Mouse (Mus musculus): ENCODE data around the gene Flt3. TPM values are rescaled to one million over a fixed set of nuclear protein-coding genes. Genes with fewer than 3 reads are reported as not detected.

The Flt3 gene
- total RNA-seq, 2 experiments from 2014 or later, result 0.08 to 0.10 TPM

DNA sequence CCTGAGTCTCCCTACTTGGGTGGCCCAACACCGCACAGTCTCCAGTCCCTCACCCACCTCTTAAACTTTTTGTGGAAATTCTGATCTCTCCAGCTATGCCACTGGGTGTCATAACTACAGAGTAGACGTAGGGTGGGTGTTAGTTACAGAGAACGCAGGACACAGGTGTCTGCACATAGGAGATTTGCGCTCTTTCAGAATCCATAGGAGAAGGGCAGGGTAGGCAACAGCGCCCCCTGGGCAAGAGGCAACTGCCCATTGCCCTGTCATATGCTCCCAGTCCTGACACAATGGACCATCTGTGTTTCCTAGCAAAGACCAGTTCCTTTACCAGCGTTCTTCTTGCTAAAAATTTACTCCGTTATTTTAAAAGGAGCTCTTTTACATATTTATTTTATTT, 82.3 kb downstream of the Flt3 start:
- no peak for DNase-seq (ENCODE audit: low spot score)
- intact Hi-C loops (cut with DNase I), result loop anchor here (2.0 to 10.0 kb wide), 6 partner anchors 91 to 643 kb away; no protein-coding TSS in a partner anchor

DNA sequence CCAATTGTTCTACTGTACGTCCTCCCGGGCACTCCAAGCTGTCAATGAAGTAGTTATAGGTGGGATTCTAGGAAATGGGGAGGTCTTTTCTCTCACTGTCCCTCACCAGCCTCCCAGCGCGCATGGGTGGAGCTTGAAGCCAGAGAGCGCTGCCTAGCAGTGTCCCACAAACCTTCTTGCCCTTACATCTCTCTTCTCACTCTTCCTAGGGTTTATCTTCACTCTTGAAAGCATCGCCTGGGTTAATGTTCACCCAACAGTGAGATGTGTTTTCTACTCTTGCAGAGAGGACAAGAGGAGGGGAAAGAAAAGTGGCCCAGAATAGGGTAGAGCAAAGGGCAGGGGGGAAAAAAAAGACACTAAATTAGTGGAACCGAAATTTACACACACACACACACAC, 83.0 kb downstream of the Flt3 start:
- intact Hi-C loops (cut with DNase I), result loop anchor here (5.0 to 10.0 kb wide), 3 partner anchors 90 to 643 kb away; no protein-coding TSS in a partner anchor

DNA sequence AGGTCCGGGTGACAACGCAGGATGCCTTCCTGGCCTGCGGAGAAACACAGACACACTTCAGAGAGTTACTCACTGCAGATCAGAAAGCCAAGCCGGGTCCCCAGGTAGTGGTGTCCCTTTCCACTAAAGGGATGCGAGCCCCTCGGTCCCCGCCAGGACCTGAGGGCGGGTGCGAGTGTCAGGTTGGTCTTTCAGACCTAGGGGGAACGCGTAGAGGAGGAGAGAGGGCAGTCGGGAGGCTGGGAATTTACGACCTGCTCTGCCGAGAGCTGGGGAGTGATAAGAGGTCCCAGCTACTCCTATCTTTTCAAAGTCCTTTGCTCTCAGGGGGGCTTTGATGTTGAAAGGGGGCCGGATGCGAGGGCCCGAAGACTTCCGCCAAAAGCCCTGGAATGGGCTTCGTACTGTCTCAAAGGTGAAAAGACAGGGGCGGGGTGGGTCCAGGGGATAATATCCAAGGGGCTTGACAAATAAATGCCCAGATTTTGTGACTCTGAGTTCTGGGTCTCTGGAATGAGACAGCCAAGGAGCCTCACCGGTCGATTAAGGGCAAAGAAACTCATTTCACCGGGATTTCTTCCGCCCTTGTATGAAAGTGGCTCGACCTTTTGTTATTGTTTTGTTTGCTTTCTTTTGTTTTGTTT, 84.7 kb downstream of the Flt3 start:
- intact Hi-C loops (cut with DNase I), result loop anchor here (5.0 to 10.0 kb wide), 3 partner anchors 88 to 641 kb away; no protein-coding TSS in a partner anchor
- no peak for DNase-seq (ENCODE audit: low spot score)

More for the DNA sequence above, 83.0 kb downstream of the Flt3 start:
- DNase-seq (ENCODE audit: low spot score), result no peak

DNA sequence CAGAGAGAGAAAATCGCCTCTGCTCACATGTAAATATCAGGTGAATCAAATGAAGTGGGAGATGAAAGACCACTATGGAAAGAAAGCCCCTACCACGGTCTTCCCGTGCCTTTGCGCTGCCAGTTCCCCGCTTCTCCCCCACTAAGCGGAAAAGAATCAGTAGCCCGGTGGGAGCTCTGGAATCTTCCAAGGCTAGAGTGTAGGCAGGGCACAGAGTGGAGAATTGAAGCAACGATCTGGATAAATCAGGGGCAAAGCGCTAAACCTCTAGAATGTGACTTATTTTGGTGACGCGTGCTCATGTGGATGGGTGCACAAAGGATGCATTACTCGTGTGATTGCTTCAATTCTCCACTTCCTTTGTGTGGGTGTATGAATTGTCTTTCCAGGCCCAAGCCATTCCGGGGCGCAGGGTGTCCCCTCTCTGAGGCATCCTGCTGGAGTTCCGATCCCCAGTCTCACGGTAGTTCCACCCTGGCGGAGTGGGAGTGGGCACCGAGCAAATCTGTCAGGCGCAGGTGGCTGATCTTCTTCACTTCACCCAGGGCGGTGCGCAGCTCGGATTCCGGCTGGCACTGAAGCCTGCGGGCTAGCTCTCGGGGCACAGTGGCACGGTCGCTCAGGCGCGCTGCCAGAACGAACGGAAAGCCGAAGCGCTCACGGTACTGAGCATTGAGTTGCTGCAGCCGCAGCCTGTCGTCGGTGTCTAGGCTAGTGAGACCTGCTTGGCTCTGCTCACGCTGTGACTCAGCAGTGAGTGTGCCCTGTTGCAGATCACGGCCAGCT, 85.5 kb downstream of the Flt3 start:
- DNase-seq (ENCODE audit: low spot score), result no peak
- intact Hi-C loops (cut with DNase I), result loop anchor here (5.0 to 10.0 kb wide), 3 partner anchors 88 to 640 kb away; no protein-coding TSS in a partner anchor

DNA sequence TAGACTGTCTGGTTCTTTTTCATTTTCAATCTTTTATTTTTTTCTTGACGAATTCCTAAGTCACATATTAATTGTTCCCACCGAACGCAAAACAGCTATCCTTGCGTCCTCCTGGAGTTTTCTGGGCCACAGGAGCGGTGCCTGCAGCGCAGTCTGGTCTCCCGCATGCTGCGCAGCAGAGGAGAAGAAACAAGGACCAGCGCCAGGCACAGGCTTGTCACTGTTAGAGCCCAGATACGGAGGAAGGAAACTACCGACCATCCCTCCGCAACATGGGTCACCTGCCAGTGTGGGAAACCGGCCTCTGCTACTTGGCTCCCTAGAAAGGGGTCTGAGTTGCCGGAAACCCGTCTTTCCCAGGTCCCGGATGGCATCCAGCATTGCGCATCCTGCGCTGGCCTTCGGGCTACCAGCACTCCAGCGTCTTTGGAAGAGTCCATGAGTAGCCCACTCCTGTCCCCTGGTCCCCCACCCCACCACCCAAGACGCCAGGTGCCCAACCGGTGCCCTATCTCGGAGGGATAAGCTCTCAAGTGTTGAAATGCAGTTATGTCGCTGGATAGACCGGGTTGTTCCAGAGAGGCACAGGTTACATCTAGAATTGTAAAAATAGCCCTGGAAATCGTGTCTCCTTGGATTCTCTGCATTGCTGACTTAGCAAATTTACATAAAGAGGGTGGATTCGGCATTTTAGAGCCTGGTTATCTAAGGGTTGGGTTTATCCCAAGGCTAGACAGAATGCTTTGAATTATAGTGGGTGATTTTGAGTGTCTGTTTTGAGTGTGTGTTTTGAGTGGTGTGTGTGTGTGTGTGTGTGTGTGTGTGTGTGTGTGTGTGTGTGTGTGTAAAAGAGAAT, 87.2 kb downstream of the Flt3 start:
- intact Hi-C loops (cut with DNase I), result loop anchor here (10.0 kb wide), 1 partner anchor 638 kb away; no protein-coding TSS in a partner anchor
- no peak for DNase-seq (ENCODE audit: low spot score)

DNA sequence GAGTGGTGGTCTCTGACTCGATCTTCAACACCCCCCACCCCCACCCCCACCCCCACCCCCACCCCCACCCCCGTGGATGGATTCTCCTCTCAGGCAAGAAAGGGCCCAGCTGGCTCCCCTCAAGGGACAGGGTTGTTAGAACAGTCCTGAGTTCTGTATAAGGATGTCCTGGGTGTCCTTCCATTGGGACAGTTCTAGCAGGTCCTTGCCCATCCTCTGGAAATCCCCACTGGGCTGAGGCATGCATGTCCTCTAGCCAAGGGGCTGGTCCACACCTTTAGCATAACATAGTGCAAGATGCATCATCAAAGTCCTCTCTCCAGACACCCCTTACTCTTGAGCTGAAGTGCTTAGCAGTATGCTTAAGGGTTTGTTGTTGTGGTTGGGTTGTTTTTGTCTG, 90.5 kb downstream of the Flt3 start:
- intact Hi-C loops (cut with DNase I), result loop anchor here (10.0 kb wide), 1 partner anchor 635 kb away; no protein-coding TSS in a partner anchor
- no peak for DNase-seq (ENCODE audit: low spot score)

DNA sequence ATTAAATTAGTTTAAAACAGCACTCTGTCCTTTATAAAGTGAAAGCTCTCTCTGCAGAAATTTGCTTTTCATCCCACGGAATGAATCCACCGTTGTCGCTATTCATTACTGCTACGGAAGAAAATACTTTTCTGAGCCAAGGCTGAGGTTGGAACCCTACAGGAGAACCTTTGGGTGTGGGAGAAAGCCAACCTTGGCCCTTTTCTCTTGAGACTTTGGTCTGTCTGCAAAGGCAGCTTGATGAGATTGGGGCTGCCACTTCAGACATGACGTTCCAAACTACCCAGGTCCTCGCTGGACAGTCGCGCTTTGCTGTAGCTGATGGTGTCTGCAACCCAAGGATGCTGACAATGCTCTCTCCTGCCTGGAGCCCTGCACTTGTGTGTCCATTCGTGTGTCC, 91.8 kb downstream of the Flt3 start:
- intact Hi-C loops (cut with DNase I), result no loop called here
- DNase-seq (ENCODE audit: low spot score), result no peak

DNA sequence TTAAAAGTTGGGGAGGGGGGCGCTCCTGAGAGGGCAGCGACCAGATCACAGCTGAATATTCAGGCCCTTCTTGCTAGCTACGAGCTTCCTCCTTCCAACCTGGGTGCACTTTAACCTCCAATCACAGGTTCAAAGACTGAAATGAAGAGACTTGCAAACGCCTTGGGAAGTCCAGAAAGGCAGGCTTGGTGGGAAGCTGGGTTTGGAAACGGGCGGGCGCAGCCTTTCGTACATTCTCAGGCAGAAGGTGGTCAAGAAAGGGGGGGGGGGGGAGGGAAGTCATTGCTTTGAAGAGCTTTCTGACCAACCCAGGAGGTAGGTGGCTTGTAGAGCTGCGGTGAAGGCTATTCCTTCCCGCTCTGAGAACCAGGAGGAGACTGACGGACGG, 92.9 kb downstream of the Flt3 start:
- intact Hi-C loops (cut with DNase I), result no loop called here
- no peak for DNase-seq (ENCODE audit: low spot score)

DNA sequence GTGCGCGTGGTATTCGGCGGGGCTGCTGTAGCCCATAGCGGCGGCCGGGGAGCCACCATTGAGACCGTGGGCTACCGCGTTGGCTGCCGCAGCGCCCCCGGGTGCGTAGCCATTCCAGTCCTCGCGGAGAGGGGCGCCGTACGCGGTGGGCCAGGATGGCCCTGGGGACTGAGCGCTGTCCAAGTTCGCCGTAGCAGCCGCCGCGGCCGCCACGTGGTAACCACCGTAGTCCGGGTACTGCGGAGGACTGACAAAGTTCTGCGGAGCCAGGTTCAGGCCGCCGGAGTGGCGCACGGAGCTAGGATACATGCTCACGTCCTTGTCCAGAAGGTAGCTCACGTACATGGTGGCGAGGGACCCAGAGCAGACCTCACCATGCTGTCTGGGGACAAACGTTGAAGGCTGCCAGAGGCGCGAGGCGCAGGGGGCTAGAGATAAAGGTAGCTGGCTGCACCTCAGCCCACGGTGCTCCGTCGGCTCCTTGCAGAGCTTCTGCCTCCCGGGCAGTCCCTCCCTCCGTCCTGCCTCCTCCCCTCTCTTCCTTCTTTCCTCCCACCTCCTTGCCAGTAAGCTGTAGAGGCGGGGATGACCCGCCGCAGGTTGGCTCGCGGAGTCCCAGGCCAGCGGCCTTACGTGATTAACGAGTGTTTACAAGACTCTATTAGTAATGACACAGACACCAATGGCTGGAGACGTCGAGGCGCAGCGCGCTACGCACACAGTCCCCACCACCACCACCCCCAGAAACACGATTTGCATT, 93.5 kb downstream of the Flt3 start, which contains the start of gene Cdx2:
TSS of gene Cdx2 (minus strand) at position 633 of the 760 bp plus-strand sequence.
- intact Hi-C loops (cut with DNase I), result no loop called here
- DNase-seq (ENCODE audit: low spot score), result no peak

DNA sequence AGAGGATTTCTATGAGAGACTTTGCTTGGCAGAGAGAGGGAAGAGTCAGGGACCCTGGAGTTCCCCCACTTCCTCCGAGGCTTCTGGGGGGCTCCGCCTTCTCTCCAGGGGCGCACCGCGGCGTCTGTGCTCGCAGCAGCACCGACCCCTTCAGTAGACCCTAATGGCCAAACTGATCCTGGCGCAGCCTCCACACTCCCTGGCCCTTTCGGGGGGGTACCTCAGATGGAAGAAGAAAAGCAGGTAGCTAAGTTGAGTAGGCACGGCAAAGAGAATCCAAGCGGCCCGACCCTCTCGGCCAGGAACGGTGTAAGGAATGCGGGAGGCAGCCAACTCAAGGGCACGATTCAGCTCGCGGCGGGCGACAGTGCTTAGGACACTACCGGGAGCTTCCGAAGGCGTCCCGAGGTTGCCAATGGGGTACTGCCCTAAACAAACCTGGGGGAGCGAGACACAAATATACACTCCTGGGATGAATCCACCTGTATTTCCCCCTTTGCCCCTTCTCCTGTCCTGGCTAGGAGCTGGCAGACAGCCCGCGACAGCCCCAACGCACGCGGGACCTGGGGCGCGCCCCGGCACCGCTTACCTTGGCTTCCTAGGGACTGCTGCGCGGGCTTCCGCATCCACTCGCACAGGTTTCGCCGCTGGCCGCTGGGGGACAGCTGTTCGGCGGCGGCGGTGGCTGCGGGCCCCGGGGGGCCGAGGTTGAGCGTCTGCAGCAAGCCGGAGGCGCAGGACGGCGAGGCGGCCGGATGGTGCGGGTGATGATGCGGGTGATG, 94.2 kb downstream of the Flt3 start:
- intact Hi-C loops (cut with DNase I), result no loop called here
- no peak for DNase-seq (ENCODE audit: low spot score)

DNA sequence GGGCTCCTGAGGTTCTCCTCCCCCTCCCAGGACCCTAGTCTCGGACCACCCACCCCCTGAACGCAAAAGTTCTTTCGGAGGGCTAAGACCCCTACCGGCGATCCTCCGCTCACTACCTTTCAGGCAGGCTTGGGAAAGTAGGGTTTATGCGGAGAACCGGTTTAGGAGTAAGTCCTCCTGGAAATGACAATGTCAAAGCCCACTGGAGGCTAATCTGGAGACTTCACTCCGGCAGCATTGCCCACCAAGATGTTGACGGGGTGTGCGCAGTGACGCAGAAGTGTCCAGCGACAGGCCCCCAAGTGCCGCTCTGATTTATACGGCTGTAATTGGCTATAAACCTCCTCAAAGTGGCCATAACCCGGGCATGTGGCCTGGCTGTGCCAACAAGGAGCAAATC, 95.1 kb downstream of the Flt3 start:
- intact Hi-C loops (cut with DNase I), result no loop called here
- DNase-seq (ENCODE audit: low spot score), result no peak

DNA sequence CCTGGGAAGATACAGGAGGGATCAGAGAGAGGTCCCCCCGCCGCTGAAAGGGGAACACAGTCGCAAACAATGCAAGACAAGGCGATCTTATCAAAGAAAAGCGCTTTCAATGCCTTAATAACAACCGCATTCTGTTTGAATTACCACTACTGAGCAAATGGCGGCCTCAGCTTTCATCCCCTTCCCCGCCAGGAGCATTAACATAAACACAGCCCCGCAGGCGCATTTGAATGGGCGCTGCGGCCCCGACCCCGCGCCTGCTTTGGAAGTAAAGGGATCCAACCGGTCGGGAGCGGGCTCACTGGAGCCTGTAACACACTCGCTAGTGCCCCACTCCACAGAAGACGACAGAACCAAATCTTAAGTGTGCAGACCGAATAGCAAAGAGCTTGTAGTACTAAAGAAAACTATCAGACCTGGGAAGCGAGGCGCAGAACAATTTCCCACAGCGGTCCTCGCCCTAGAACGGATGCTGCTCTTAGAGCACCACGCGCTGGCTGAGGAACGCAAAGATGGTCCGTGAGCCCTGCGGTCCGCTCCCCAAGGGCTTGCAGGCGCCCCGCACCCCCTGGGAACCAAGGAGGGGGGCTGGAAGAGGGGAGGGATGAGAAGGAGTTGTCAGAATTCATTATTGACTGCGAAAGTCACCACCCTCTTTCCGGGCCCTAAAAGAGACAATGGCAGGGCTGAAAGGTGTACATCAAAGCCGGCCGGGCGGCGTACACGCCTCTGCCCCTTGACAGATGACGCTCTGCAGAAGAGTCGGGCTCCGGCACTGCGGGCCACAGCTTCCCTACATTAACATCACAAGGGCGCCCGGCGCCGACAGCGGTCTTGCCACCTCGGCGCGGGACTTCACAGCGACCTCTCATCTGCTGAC, 95.8 kb downstream of the Flt3 start:
- no peak for DNase-seq (ENCODE audit: low spot score)
- intact Hi-C loops (cut with DNase I), result no loop called here

DNA sequence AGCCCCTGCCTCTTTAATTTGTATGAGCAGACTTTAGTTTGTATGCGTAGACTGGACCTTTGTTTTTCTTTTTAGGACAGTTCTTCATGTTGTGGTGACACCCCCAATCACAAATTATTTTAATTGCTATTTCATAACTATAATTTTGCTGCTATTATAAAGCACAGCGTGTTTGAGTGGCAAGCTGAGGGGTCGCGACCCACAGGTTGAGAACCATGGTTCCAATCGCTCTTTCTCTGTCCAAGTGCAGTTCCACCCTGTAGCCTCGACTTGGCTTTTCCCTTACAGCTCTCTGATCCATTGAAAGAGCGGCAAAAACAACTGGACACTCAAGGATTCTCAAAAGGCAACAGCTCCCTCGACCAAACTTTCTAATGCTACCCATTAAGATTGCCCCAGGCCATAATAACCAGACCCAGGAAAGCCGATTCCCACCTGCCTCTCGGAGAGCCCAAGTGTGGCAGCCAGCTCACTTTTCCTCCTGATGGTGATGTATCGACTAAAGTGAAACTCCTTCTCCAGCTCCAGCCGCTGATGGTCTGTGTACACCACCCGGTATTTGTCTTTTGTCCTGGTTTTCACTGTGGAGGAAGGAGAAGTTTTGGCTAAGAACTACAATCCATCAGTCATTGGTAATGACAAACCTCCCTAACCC, 97.4 kb downstream of the Flt3 start:
- intact Hi-C loops (cut with DNase I), result no loop called here
- DNase-seq (ENCODE audit: low spot score), result no peak

DNA sequence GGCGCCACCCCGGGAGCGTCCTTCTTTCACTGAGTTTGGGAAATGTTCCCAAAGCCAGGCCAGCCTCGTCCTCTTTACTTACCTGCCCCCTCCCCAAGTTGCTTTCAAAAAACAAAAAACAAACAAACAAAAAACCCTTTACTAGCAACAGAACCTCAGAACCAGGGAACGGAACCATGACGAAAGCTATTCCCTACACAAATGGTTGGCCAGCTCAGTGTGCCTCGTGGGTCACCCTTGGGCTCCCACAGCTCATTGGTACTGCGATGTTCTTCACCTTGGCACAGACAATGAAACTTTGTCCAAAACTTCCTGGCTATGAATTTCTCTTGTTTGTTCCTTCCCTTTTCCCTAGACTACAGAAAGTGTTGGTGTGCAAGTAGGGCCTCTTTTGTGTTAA, 98.1 kb downstream of the Flt3 start:
- DNase-seq (ENCODE audit: low spot score), result no peak
- intact Hi-C loops (cut with DNase I), result no loop called here

DNA sequence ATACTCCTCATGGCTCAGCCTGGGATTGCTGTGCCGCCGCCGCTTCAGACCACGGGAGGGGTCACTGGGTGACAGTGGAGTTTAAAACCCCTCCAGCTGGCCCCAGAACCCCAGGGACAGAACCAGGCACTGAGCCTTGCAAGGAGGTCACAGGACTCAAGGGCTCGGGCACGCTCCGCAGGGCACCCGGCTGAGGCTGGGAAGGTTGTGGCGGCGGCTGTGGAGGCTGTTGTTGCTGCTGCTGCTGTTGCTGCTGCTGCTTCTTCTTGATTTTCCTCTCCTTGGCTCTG, 98.6 kb downstream of the Flt3 start:
- no peak for DNase-seq (ENCODE audit: low spot score)
- intact Hi-C loops (cut with DNase I), result no loop called here

DNA sequence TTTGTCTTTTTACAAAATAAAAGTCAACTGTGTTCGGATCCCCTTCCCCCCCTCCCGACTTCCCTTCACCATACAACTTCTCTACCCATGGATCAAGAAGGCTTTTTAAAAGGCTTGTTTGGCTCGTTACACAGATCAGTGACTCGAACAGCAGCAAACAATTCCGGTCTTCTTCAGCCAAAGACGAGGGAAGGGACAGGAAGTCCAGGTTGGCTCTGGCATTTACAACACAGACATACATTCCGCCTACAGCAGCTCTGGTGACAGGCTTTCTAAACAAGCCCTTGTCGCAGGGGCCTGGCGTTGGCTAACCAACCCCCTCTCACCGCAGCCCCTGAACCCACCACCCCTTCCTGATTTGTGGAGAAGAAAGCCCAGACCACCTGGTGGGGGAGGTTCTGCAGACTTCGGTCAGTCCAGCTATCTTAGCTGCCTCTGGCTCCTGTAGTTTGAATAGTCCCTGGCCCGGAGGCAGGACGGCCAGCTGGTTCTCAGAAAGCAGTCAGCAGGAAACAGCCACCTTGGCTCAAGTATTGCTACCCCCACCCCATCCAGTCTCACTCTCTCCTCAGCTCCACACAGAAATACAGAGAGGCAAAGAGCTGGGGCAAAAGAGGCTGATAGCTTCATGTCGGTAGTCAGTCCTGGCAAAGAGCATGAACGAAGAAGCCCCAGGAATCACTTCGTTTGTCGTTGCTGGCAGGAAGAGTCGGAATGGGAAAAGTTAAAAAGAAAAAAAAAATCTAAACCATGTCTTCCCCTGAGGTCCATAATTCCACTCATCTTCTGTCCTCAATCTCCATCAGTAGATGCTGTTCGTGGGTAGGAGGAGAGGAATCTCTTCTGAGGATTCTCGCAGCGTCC, 99.1 kb downstream of the Flt3 start:
- no peak for DNase-seq (ENCODE audit: low spot score)
- intact Hi-C loops (cut with DNase I), result no loop called here

DNA sequence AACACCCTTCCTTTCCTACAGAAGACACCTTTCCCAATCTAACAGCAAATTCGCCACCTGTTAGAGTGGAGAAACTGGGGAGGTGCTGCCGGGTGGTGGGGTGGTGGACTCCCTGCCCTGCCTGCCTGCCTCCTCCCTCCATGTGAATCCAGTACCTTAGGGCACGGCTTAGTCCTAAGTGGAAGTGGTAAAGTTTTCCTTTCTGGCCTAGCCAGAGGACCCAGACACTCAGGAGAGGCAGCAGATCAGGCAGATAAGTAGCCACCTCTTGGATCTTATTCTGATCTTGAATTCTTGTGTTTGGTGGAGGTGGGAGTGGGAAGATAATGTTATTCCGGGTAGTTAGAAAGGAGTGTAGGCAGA, 100.3 kb downstream of the Flt3 start:
- DNase-seq (ENCODE audit: low spot score), result no peak
- intact Hi-C loops (cut with DNase I), result no loop called here

Data from heart, postnatal 25 days (tissue).